Mouse (Mus musculus) cerebellum, adult 18-20 months (tissue): Measurements from ENCODE around the gene Il1rap.

Source experiments
- DNase-seq, 2 experiments: peaks; one replicate each; pipeline ENCODE4 v3.0.0; 2021

Il1rap gene

DNA sequence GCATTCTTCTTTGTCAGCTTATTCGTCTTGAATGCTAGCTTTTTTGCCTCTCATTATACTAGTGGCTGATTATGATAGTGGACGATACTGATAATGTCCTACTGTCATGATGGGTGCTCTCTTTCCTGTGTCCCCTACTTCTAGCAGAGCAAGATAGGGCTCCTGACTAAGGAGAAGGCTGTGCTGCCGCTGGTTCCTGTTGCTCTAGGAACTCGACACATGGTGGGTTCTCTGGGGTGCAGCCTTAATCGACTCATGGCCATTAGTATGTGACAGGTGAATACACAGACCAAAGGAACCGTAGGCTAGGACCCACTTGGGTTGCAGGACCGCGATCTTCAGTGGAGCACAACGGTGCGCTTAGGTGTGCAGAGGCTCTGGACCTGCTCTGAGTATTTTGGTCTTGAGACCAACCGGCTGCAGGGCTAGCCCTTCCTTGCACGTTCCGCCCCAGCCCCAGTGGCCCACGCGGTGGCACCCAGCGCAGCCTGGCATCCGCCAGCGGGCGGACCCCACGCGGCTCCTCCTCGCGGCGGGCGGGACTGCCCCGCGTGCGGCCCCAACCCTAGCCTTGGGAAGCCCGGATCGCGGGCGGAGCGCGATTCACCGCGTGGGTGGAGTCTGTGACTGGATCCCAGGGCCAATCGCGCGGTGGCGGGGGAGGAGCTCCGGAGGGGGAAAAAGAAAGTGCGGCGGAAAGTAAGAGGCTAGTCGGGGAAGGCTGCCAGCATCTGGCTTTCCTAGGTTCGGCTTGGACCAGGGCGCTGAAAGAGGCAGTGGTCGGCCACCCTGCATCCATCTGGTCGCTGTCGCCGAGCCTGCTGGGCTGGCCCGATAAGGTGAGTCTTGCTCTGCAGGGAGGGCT lies at the start of gene Il1rap:
TSS of gene Il1rap (plus strand) at position 657 of the 865 bp plus-strand sequence.
- DNase-seq, result peak; percentile 86 to 90

DNA sequence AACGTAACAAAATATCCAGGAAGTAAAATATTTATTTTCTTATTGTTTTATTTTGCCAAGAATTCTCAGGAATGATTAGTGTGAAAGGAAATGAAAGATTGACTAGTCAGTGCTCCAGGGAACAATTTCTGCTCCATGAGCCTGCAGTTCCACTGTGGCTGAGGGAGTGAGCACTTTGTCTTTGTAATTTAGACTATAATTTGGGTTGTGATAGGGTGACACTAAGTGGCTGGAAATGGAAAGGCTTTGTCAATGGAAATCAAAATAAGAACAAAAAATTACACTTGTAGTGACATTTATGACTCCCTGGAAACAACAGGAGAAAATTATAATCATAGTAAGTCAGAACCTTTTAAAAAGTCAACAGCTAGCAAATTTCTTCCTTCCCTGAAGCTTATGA lies 49.2 kb upstream of the Il1rap start:
- no peak for DNase-seq

DNA sequence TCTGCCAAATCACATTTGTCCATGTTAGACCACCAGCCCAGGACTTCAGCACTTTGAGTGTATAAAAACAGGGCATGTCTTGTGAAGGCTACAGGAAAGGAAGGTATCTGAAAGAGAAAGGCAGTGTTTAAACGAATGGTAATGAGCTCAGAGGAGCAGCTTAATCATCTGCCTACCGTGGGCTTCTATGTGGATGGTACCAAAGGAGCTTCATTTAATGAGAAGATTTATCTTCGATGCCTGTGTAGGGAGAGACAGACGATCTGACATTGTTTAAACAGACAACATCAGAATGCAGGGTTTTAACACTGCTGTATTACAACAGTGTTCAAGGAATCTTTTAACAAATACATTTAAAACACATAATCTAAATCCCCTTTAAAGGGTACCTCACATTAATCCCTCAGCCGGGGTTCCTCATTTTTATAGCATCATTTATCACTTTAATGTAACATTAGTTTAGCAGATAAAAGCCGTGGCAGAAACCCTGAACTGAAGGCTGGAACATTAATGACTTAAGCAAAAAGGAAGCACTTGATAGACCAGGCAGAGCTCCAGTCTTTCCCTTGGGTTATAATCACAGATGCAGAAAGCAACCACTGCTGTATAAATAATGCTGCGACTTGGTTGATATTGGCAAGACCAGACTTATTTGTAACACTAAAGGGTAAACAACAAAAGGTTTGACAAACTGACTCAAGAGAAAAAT lies 35.2 kb upstream of the Il1rap start:
- no peak for DNase-seq

DNA sequence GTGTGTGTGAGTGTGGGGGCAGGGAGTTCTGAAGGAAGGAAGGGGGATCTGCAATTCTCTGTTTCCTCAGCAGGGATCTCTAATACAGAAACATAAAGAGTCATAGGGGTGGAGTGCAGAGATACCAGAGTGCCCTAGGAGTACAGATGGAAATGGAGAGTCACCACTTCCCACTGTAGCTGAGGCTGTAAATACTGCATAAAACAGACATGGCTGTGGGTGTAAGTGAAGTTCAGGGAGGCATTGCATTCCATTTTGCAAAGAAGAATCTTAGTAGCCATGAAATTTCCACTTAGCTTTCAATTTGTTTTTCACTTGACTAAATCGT lies 34.7 kb upstream of the Il1rap start:
- no peak for DNase-seq

DNA sequence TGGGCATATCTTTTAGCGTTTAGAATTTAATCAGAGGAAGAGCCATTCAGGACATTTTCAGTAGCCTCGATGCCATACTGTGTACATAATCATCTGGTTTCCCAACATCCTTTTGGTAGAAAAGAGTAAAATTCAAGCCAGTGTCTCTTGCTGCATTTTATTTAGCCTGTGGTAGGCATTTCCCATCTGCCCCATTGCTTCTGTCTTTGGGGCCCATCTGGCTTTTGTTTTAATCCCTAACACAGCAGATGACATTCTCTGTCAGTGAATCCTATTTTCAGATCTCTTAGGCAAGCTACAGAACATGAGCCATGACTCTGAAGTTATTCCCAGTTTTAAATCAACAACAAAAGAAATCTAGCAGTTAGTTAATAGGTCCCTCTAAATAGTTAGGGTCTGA lies 32.3 kb upstream of the Il1rap start:
- DNase-seq, result no peak

DNA sequence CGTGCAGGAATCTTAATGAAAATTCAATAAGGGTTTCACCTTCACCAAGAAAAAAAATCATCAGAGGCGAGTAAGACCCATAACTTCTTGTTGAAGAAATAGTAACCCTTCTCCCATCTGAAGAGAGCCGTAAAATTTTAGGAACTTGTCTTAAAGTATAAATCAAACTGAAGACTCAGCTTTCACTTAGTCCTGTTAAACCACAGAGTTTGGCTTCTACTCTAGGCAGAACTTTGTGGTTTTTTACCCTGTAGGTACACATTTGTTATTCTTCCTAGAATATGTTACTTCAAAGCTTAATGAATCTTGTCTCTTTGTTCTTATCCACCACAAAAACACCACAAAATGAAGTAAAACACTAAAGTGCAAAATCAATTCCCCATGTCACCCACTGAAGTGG lies 29.3 kb upstream of the Il1rap start:
- DNase-seq, result no peak

DNA sequence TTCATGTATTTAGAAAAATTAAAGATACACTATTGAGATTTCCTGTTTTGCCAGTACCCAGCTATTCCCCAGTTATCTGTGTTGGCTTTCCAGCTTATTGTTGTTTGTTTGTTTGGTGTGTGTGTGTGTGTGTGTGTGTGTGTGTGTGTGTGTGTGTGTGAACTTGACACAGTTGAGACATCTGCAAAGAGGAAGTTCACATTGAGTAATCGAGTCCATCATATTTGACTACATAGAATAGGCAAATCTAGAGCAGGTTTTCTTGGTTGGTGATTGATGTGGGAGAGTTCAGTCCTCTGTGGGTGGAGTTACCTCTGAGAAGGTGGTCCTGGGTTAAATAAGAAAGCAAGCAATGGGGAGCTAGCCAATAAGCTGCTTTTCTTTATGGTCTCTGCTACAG lies 22.7 kb upstream of the Il1rap start:
- no peak for DNase-seq

DNA sequence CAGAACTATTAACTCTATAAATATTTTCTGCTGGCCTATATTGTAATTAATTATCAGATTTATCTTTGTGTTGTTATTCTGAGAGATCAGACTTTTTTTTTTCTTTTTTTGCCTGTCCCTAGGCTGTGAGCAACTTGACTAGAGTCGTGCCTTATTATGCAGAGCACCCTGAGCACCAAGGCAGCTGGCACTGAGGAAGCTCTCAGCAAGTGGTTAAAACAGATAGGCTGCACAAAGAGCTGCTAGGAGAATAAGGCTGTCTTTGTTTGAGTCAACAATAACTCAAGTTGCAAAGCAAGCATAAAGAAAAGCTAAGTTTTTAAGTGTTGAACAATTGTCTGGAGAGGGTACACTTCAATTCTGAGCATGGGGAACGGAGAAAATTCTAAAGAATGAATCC lies 19.8 kb upstream of the Il1rap start:
- DNase-seq, result no peak

DNA sequence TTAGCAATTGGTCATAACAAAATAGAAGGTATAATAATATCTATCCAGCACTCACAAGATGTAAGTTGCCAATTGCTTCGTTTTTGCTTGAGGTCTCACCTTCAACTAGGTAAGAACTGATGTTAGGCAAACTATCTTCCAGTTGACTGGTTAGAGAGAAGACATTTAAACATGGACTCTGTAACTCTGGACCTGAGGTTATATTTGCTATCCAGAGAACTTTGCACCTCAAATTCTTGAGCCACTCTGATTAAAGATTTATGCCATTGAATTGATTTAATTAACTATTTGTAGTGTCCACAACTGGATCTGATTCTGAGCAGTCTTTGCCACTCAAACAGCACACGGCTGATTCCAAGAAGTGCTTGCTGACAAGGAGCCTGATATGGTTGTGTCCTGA lies 18.7 kb upstream of the Il1rap start:
- no peak for DNase-seq

DNA sequence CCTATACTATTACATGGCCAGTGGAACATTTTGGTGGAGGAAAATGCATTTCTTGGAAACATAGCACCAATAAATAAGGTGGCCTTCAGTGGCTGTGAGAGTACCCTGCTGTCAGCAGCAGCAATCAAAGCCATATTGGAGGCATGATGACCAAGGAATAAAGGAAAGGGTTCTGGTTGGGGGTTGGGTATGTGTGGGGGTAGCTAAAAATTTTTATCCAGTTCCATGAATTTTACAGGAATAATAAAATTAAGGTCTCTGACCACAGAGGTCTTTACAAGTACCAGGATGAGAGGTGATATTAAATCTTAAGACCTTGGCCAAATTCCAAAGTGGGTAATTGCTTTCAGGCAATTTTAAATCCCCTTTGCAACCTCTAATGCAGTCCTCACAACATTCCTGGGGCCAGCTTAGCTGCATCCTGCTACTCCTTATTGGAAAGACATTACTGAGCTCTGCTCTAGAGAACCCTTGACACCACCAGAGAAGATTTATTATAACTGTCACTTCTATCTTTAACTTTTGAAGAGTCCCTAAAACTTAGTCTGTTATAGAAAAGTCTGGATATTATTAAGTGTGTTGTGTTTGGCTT lies 12.0 kb upstream of the Il1rap start:
- DNase-seq, result no peak

DNA sequence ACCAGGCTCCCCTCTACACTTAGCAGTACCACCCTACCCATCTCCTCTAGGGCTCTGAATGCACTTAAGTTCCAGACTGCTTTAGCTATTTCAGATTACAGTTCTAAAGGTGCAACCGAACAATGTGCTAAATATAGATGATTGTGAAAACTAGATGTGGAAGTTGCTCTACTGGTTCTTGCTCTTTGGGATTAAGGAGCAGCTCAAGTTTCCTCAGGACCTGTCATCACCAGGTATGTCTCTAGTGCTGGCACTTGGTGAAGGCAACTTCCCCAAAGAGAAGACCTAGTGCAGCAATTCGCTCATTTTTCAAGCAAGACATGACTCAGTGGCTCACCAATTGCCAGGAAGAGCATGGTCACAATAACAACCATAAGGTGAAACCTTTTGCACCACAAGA lies 9.7 kb upstream of the Il1rap start:
- DNase-seq, result no peak

DNA sequence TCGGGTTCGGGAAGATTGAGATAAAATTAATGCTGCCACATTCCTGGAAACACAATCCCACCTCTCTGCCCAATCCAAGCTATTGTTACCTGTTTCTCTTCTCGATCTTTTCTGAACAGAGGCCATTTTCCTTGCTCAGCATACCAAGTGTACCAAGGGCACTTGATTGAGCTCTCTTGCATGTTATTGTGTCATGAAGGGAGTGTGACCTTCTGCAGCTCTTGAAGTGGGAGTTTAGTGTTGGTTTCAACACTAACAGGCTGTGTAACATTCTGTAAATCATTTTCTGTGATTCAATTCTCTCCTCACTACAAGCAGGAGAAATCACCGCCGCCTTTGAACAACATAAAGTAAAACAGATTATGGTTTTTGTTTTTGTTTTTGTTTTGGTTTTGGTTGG lies 7.3 kb upstream of the Il1rap start:
- no peak for DNase-seq

DNA sequence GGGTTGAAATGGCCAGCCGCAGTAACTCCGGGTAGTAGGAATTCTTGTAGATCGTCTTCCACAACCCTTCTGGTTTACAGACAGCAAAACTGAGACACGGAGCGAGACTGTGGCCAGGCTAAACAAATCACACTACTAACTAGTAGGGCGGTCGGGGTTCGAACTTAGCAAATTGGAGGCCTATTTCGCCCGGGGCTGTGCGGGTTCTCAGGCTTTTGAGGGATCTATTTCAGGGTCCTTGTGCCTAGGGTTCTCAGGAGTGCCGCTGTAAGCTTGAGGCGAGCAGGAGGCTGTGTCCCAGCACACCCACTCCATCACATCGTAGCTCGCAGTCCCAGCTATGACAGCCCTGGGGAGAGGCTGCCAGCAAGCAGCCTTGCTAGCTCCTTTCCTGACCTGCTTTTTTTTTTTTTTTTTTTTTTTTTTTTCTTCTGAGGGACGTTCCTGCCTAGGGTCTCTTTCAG lies 441 bp downstream of the Il1rap start:
- peak in 1 of 2 experiments; percentile 13 for DNase-seq

DNA sequence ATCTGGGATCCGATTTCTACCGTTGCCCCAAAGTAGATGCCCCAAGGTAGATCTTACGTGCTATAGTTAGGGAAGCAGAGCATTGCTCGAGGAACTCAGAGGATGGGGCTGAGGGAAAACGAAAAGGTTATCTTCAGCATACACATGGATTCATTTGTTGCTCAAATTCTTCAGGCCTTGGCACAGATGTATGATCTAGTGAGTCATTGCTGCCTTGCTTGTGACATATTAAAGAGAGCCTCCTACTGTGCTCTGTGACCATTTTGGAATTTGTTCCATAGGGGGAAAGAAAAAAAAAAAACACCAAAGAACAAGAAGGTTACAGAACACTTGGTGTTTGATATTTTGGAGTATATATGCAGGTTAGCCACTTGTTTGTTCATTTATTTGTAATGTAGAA lies 4.3 kb downstream of the Il1rap start:
- peak in 1 of 2 experiments; percentile 6 for DNase-seq

DNA sequence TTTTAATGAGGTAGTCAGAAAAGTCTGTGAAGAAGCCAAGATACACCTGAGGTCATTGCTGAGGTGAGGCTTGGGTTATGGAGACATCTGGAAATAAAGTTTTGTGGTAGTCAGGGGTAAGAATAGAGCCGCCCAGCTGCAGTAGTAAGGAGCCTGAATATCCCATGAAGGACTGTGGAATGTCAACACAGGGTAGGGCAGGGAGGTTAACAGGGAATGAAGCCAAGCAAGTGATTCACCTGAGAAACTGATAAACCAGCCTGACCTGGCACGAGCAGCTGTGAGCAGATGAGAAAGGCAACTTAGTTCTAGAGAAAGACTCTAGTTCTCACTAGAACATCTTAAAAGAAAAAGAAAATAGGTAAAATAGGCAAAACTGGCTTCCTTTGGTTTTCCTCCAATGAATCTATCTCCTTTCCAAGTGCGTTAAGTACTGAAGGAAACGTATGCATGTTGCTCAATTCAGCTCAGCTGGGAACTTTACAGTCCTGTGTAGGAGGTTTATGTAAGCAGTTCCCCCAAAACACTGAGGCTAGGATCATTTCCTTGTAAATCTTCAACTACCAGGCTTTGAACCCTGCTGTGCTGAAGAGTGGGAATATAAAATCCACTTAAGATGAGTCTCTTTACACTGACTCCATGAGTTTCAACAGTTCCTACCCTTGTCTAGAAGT lies 9.5 kb downstream of the Il1rap start:
- DNase-seq, result no peak

DNA sequence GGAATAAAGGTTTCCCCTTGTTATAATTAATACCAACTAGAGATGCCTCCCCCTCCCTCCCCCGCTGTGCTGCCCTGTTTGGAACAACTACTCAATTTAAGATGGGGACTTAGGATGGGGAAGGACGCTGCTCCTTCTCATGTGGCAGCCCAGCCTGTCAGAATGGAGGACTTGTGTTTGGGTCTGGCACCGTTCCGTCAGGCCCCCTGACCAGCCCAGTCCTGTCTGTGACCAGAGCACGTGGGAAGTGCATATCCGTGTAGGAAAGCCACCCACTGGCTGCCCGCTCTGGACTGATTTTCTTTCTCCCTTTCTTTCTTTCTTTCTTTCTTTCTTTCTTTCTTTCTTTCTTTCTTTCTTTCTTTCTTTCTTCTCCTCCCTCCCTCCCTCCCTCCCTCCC lies 14.9 kb downstream of the Il1rap start:
- DNase-seq, result no peak

DNA sequence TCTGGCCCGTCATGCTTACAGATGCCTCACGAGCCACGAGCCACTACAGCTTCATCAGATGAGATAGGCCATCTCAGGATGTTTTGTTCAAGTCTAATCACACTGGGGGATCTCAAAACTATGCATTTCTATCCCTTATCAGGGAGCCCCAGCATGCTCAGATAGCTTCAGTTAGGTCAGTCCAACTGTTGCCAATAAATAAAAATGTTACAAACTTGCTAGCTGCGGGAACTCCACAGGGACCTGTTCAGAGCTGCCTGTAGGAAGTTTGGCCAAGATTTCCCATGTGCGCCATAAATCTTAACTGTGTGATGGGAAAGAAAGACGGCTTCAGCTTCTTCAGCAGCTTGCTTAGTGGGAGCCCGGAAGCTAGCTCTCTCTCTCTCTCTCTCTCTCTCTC lies 15.8 kb downstream of the Il1rap start:
- no peak for DNase-seq

DNA sequence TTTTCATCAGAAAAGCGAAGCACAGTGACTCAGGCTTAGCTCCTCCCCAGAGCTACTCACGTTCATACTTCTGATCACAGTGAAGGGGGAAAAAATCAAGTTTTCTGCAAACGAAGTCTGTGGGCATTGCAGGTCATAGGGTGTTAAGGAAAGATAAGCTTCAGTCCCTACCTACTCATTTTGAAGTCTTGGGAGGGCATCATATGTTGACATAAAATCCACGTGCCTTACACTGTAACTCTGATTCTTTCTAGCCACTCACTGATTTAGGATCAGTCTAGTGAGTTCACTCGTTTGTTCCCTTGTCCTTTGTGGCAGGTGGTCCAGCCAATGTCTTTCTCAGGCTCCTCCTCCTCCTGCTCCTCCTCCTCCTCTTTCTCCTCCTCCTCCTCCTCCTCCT lies 17.1 kb downstream of the Il1rap start:
- DNase-seq, result no peak

DNA sequence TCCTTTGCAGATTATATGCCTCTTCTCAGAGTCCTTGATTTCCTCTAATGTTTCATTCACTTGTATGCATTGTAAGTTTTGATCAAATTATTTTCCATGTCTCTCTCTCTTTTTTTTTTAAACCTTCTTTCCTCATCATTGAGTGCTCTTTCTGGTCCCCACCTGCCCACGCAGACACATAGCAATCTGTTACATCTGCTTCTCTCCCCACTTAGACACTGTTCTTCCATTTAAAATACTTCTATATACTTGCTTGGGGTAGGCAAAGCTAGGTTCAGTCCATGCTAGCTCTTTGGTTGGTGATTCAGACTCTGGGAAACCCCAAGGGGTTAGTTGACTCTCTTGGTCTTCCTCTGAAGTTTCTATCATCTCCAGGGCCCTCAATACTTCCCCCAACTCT lies 20.0 kb downstream of the Il1rap start:
- DNase-seq, result no peak

DNA sequence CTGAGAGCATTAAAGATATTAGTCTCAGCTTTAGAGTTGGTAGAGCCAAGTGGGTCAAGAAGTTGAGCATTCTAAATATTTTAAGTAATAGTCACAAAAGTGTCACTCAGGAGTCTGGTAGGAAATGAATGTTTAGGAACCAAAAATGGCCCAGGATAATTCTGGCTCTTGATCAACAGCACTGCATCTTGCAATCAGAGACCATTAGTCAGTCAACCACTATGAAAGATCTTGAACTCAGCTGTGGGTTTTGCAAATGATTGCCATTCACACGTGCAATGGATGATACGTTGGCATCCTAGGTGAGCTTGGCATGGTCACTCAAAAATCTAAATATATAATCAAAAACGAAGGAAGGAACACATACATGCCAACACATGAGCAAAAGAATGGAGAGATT lies 23.1 kb downstream of the Il1rap start:
- DNase-seq, result no peak

DNA sequence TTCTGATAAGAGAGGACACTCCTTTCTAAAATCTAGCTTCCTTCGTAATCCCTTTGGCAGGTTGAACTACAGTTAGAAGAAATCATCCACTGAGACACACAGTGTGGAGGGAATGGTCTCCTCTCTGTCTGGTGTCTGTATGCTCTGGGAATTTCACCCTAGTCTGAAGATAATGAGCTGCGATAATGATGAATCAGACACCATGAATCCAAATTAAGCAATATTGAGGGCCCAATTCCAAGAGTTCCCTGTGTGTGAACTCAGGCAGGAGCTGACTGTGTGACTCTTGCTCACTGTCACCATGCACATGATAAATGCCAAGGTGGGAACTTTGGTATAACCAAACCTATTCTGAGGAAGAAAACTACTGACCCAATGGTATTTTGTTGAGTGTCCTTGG lies 26.5 kb downstream of the Il1rap start:
- no peak for DNase-seq

DNA sequence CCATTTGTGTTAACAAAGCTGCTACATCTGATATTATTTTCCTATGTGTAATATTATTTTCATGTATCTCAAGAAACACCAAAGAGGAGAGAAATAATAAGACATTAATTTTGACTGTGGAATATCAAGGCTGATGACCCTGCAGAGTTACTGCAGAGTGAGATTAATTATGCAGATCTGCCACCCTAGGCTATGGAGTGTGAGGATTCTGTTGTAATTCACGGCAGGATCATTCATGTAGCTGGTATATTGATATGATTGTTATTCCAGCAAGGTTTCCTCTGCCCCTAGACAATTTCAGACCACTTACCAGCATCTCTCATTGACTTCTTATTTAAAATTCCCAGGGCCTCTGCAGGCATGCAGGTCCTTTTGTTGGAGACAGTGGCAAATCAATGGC lies 29.0 kb downstream of the Il1rap start:
- DNase-seq, result no peak

DNA sequence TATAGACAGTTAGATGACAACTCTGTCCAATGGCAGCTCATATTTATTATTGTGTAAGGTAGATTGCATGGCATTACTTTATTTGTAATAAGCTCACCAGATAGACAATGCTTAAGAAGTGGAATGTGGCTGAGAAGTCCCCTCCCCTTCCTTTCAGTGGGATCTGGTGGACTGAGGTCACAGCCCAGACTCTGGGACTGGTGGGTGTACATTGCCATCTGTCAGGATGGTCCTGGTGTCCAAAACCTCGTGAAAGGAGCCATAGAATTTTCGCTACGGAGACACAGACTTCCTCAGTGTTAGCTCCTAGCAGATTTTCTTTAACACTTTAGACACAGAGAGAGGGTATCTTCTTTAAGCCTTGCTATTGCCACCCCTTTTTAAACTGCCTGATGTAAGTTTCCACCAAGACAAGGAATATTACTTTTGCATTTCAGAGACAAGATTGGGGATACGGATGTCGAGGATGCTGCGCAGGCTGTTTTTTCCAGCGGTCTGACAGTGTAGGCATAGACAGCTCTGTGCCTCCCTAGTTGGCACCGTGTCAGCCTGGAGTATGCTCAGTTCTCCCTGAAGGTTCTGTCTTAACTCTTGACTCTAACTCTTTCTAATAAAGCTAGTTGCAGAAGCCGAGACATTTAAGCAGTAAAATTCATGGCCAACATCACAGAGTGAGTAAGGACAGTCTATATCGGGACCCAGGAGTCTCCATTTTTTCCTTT lies 31.2 kb downstream of the Il1rap start:
- DNase-seq, result peak; percentile 19 to 21
